Mouse (Mus musculus) kidney, postnatal 0 days (tissue): ENCODE measurements around the gene Fkbp14. TPM values are rescaled to one million over a fixed set of nuclear protein-coding genes. Genes with fewer than 3 reads are reported as not detected.

ENCODE experiments used
- ATAC-seq: fragments of 200-750 bp; cut with Nextera tagmentation; replicated peaks from 2 replicates; pipeline ENCODE4 v1.8.0; 2017; ENCODE audit warnings: low read depth, moderate number of reproducible peaks, moderate TSS enrichment, moderate library complexity; ENCODE audit not compliant: low FRiP score
- DNase-seq: peaks from one replicate; pipeline ENCODE4 v3.0.0-alpha.2; 2016; ENCODE audit warnings: low spot score
- H3K27ac ChIP-seq: fragments of 300-500 bp; sonication (generic); 2 replicates; pipeline ENCODE4 v1.5.1; 2014; ENCODE audit warnings: mild to moderate bottlenecking
- H3K27me3 ChIP-seq: fragments of 300-500 bp; sonication (generic); 2 replicates; pipeline ENCODE4 v1.6.1; 2014; ENCODE audit warnings: low read length, mixed read lengths; ENCODE audit not compliant: insufficient read depth
- H3K36me3 ChIP-seq: fragments of 300-500 bp; sonication (generic); 2 replicates; pipeline ENCODE4 v1.6.1; 2014; ENCODE audit warnings: low read length, mixed read lengths; ENCODE audit not compliant: insufficient read depth
- H3K4me1 ChIP-seq: fragments of 300-500 bp; sonication (generic); replicated peaks from 2 replicates; pipeline ENCODE4 v1.6.1; 2014; ENCODE audit warnings: antibody characterized with exemption, low read length, mixed read lengths; ENCODE audit not compliant: insufficient read depth
- H3K4me2 ChIP-seq: fragments of 300-500 bp; sonication (generic); 2 replicates; pipeline ENCODE4 v1.6.1; 2014; ENCODE audit warnings: mild to moderate bottlenecking, low read length, moderate library complexity, mixed read lengths
- H3K4me3 ChIP-seq: fragments of 300-500 bp; sonication (generic); replicated peaks from 2 replicates; pipeline ENCODE4 v1.5.1; 2014; ENCODE audit warnings: low read depth, low read length
- H3K9ac ChIP-seq: fragments of 300-500 bp; sonication (generic); 2 replicates; pipeline ENCODE4 v1.6.1; 2014; ENCODE audit warnings: low read depth, low read length
- H3K9me3 ChIP-seq: fragments of 300-500 bp; sonication (generic); replicated peaks from 2 replicates; pipeline ENCODE4 v1.6.1; 2016; ENCODE audit warnings: low read length, inconsistent platforms, mixed read lengths
- CTCF ChIP-seq: IDR thresholded peaks from 2 replicates; pipeline ENCODE4 v1.5.1; 2016; ENCODE audit warnings: antibody characterized with exemption, low read depth, mild to moderate bottlenecking, moderate library complexity
- WGBS: fragments of 180-500 bp; shearing (Covaris S2); extraction: QIAGEN DNeasy Blood & Tissue Kit; methylation state at CpG from one replicate; pipeline ENCODE4 v1.1.7; 2014; 5-methylcytosine and 5-hydroxymethylcytosine counted together
- polyA plus RNA-seq: library from polyadenylated mRNA; unstranded; fragments of >200 nt; fragmentation: Nextera tagmentation; extraction: Ambion mirVana; gene quantifications from 2 replicates; pipeline ENCODE4 v1.2.1, GENCODE M21; 2015

Fkbp14 gene
- polyA plus RNA-seq, result 19.8 and 20.8 TPM in 2 replicates

GRCm38 (mm10) chr6:54597208-54597607 lies at the start of gene Fkbp14:
Gene Fkbp14, minus strand, starts transcription at chr6:54597308.
- no peaks in the 10 kb centered on the region for H3K9me3 ChIP-seq
- TF ChIP-seq CTCF, result no peak
- no peak for ATAC-seq
- WGBS, result 73% methylated on average over 4 of the region's 4 CpGs
- H3K4me1 ChIP-seq, result peaks cover 21% of the 10 kb centered on the region
- no peak for DNase-seq
- no peak within 1 kb of the TSS for H3K27ac ChIP-seq
- H3K9ac ChIP-seq, result peak within 1 kb of the TSS; percentile 2; the same call in 1 of the 2 replicates
- H3K4me3 ChIP-seq, result peak within 1 kb of the TSS; percentile 86; the same call in 1 of the 2 replicates
- peak within 1 kb of the TSS; percentile 94; the same call in 1 of the 2 replicates for H3K4me2 ChIP-seq
- H3K36me3 ChIP-seq, result no peaks in the 10 kb centered on the region
- no peaks in the 10 kb centered on the region for H3K27me3 ChIP-seq

GRCm38 (mm10) chr6:54643181-54643580 lies 46.1 kb upstream of the Fkbp14 start:
- H3K4me2 ChIP-seq, result no peak overlapping the region
- no peaks in the 10 kb centered on the region for H3K27me3 ChIP-seq
- H3K27ac ChIP-seq, result no peak overlapping the region
- no peak for TF ChIP-seq CTCF
- no peaks in the 10 kb centered on the region for H3K9me3 ChIP-seq
- no peak overlapping the region for H3K9ac ChIP-seq
- H3K36me3 ChIP-seq, result peaks cover 4% of the 10 kb centered on the region
- no peaks in the 10 kb centered on the region for H3K4me1 ChIP-seq
- ATAC-seq (no peak), DNase-seq (no peak)
- H3K4me3 ChIP-seq, result no peak overlapping the region
- WGBS, result 89% methylated on average over 4 of the region's 4 CpGs

- H3K9me3 ChIP-seq, result no peaks in the 10 kb centered on the region
- no peak overlapping the region for H3K4me2 ChIP-seq
- DNase-seq (no peak), ATAC-seq (no peak)
- 89% methylated on average over 2 of the region's 2 CpGs for WGBS
- H3K9ac ChIP-seq, result no peak overlapping the region
- no peak overlapping the region for H3K4me3 ChIP-seq
- no peak overlapping the region for H3K27ac ChIP-seq
- no peaks in the 10 kb centered on the region for H3K27me3 ChIP-seq
- H3K4me1 ChIP-seq, result no peaks in the 10 kb centered on the region
- peaks cover 8% of the 10 kb centered on the region for H3K36me3 ChIP-seq
- TF ChIP-seq CTCF, result no peak
These were observed 44.8 kb upstream of the Fkbp14 start for GRCm38 (mm10) chr6:54641953-54642352.

DNA sequence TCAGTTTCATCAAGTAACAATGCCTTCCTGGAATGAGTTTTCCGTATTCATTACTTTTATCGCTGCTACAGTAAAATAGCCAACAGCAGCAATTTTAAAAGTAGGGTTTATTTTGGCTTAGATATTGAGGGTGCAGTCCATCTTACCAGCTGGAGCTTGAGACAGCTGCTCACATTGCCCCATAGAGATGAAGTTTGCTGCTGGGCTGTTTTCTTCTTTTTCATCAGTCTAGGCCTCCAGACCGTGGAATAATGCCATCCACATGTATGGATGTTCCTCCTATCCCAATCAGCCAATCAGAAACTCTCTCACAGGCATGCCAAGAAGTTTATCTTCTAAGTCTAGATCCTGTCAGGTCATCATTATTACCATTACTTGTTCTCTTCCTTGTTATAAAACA lies 42.8 kb upstream of the Fkbp14 start:
- TF ChIP-seq CTCF, result no peak
- H3K27ac ChIP-seq, result no peak overlapping the region
- no peaks in the 10 kb centered on the region for H3K27me3 ChIP-seq
- H3K9ac ChIP-seq, result no peak overlapping the region
- no peak overlapping the region for H3K4me3 ChIP-seq
- H3K9me3 ChIP-seq, result no peaks in the 10 kb centered on the region
- no peak overlapping the region for H3K4me2 ChIP-seq
- H3K4me1 ChIP-seq, result no peaks in the 10 kb centered on the region
- DNase-seq, result no peak
- peaks cover 12% of the 10 kb centered on the region for H3K36me3 ChIP-seq
- ATAC-seq, result no peak
- WGBS, result 87% methylated on average over 3 of the region's 3 CpGs

GRCm38 (mm10) chr6:54631462-54631861 lies 34.4 kb upstream of the Fkbp14 start:
- no peak overlapping the region for H3K4me2 ChIP-seq
- no peaks in the 10 kb centered on the region for H3K9me3 ChIP-seq
- H3K36me3 ChIP-seq, result peaks cover 21% of the 10 kb centered on the region; the same call in 1 of the 2 replicates
- H3K9ac ChIP-seq, result no peak overlapping the region
- 43% methylated on average over 3 of the region's 3 CpGs for WGBS
- no peak overlapping the region for H3K27ac ChIP-seq
- TF ChIP-seq CTCF, result peak; percentile 58
- ATAC-seq (no peak), DNase-seq (peak; percentile 42)
- H3K27me3 ChIP-seq, result no peaks in the 10 kb centered on the region
- H3K4me1 ChIP-seq, result no peaks in the 10 kb centered on the region
- no peak overlapping the region for H3K4me3 ChIP-seq

- no peaks in the 10 kb centered on the region for H3K9me3 ChIP-seq
- ATAC-seq (0 out of 2 replicates have a peak, but pooled peaks have one; percentile 21), DNase-seq (peak; percentile 63)
- H3K27ac ChIP-seq, result no peak overlapping the region
- H3K4me2 ChIP-seq, result no peak overlapping the region
- no peaks in the 10 kb centered on the region for H3K4me1 ChIP-seq
- H3K9ac ChIP-seq, result no peak overlapping the region
- H3K4me3 ChIP-seq, result no peak overlapping the region
- WGBS, result 34% methylated on average over 7 of the region's 7 CpGs
- no peaks in the 10 kb centered on the region for H3K27me3 ChIP-seq
- H3K36me3 ChIP-seq, result peaks cover 17% of the 10 kb centered on the region; the same call in 1 of the 2 replicates
- peak; percentile 70 for TF ChIP-seq CTCF
These were observed 32.6 kb upstream of the Fkbp14 start for GRCm38 (mm10) chr6:54629734-54630133.

DNA sequence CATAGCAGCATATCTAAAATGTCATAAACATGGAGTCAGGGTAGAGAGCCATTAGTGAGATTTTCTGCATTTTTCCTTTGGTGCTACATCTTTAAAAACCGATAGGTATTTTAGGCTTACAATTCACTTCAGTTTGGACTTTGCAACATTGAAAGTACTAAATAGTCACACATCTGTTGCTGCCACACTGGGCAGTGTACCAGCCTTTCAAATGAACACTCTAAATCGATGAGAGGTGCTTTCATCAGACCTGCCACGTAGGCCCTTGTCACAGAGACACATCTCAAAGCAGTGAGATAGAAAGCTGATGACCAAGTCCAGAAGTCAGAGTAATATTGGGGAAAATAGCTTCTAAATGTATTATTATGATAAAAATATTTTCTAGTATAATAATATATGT lies 31.3 kb upstream of the Fkbp14 start:
- WGBS, result 94% methylated on average over 3 of the region's 3 CpGs
- H3K36me3 ChIP-seq, result peaks cover 19% of the 10 kb centered on the region; the same call in 1 of the 2 replicates
- no peaks in the 10 kb centered on the region for H3K27me3 ChIP-seq
- no peak overlapping the region for H3K4me3 ChIP-seq
- H3K4me1 ChIP-seq, result no peaks in the 10 kb centered on the region
- no peak overlapping the region for H3K9ac ChIP-seq
- H3K27ac ChIP-seq, result no peak overlapping the region
- ATAC-seq (no peak), DNase-seq (no peak)
- H3K4me2 ChIP-seq, result no peak overlapping the region
- no peaks in the 10 kb centered on the region for H3K9me3 ChIP-seq
- TF ChIP-seq CTCF, result no peak
